Mouse (Mus musculus) embryonic fibroblast, embryonic 13.5 days (primary cell): ENCODE results near the gene Arih2. TPM values are rescaled to one million over a fixed set of nuclear protein-coding genes. Genes with fewer than 3 reads are reported as not detected.

Source experiments
- H3K27ac ChIP-seq: 2 replicates; pipeline ENCODE4 v1.5.1; 2012; ENCODE audit warnings: low read length, control low read depth, inconsistent platforms; ENCODE audit not compliant: insufficient read depth
- H3K4me1 ChIP-seq: 2 replicates; pipeline ENCODE4 v1.6.1; 2011; ENCODE audit warnings: low read length; ENCODE audit not compliant: control insufficient read depth, insufficient read depth
- H3K4me3 ChIP-seq: 2 replicates; pipeline ENCODE4 v1.5.1; 2011; ENCODE audit warnings: mild to moderate bottlenecking, control low read depth, low read length; ENCODE audit not compliant: insufficient read depth
- CTCF ChIP-seq: IDR thresholded peaks from 2 replicates; pipeline ENCODE4 v1.5.1; 2011; ENCODE audit warnings: mild to moderate bottlenecking, control low read depth, low read length, moderate library complexity, borderline replicate concordance; ENCODE audit not compliant: insufficient read depth
- POLR2A ChIP-seq: IDR thresholded peaks from 2 replicates; pipeline ENCODE4 v1.6.1; 2011; ENCODE audit warnings: low read depth, mild to moderate bottlenecking, control low read depth, low read length, moderate library complexity
- polyA plus RNA-seq: library from polyadenylated mRNA; stranded (reverse); fragments of >200 nt; gene quantifications from 2 replicates; pipeline ENCODE4 v1.2.4, GENCODE M21; 2011; ENCODE audit warnings: low read depth; ENCODE audit not compliant: missing spikeins, insufficient read length

The Arih2 gene
- 65.9 and 73.9 TPM in 2 replicates for polyA plus RNA-seq

GRCm38 (mm10) chr9:108648611-108649560 lies at the start of gene Arih2:
Arih2 (minus strand) TSS chr9:108649386.
- H3K4me1 ChIP-seq: peaks cover 4% of the 10 kb centered on the region
- H3K27ac ChIP-seq: peak within 1 kb of the TSS; percentile 92
- TF ChIP-seq POLR2A: peak; percentile 87
- TF ChIP-seq CTCF: no peak
- H3K4me3 ChIP-seq: peak within 1 kb of the TSS; percentile 82

GRCm38 (mm10) chr9:108694533-108694932 lies 45.3 kb upstream of the Arih2 start:
- H3K4me3 ChIP-seq: no peak overlapping the region
- H3K27ac ChIP-seq: peak overlapping the region; percentile 55; the same call in 1 of the 2 replicates
- peaks cover 8% of the 10 kb centered on the region for H3K4me1 ChIP-seq
- TF ChIP-seq CTCF: no peak
- TF ChIP-seq POLR2A: no peak

- TF ChIP-seq CTCF (no peak), POLR2A (no peak)
- H3K4me1 ChIP-seq: peaks cover 8% of the 10 kb centered on the region
- H3K4me3 ChIP-seq: peak overlapping the region; percentile 62
- peak overlapping the region; percentile 55 for H3K27ac ChIP-seq
These were observed 44.8 kb upstream of the Arih2 start for GRCm38 (mm10) chr9:108693946-108694345.

GRCm38 (mm10) chr9:108692226-108693041 lies 43.2 kb upstream of the Arih2 start:
- no peak for TF ChIP-seq CTCF
- no peak for TF ChIP-seq POLR2A
- Histone ChIP-seq H3K4me3 (peak overlapping the region; percentile 62), H3K4me1 (peaks cover 11% of the 10 kb centered on the region), H3K27ac (peak overlapping the region; percentile 19; the same call in 1 of the 2 replicates)

- peaks cover 11% of the 10 kb centered on the region for H3K4me1 ChIP-seq
- TF ChIP-seq POLR2A (peak; percentile 74), CTCF (no peak)
- peak overlapping the region; percentile 62 for H3K4me3 ChIP-seq
- H3K27ac ChIP-seq: no peak overlapping the region
These were observed 42.6 kb upstream of the Arih2 start for GRCm38 (mm10) chr9:108691846-108692225.

- Histone ChIP-seq H3K4me3 (no peak overlapping the region), H3K27ac (no peak overlapping the region), H3K4me1 (peaks cover 11% of the 10 kb centered on the region)
- TF ChIP-seq CTCF: no peak
- TF ChIP-seq POLR2A: no peak
These were observed 42.2 kb upstream of the Arih2 start for GRCm38 (mm10) chr9:108691371-108691770.

GRCm38 (mm10) chr9:108690914-108691313 lies 41.7 kb upstream of the Arih2 start:
- no peak overlapping the region for H3K4me3 ChIP-seq
- H3K27ac ChIP-seq: no peak overlapping the region
- H3K4me1 ChIP-seq: peaks cover 14% of the 10 kb centered on the region
- TF ChIP-seq CTCF: no peak
- TF ChIP-seq POLR2A: no peak

GRCm38 (mm10) chr9:108689993-108690392 lies 40.8 kb upstream of the Arih2 start:
- no peak overlapping the region for H3K4me3 ChIP-seq
- TF ChIP-seq CTCF (no peak), POLR2A (no peak)
- no peak overlapping the region for H3K27ac ChIP-seq
- H3K4me1 ChIP-seq: peaks cover 16% of the 10 kb centered on the region

- Histone ChIP-seq H3K27ac (no peak within 1 kb of the TSS), H3K4me3 (no peak within 1 kb of the TSS), H3K4me1 (peaks cover 12% of the 10 kb centered on the region)
- TF ChIP-seq POLR2A (no peak), CTCF (no peak)
These were observed 39.9 kb upstream of the Arih2 start, which contains the start of gene Prkar2a for GRCm38 (mm10) chr9:108689106-108689505. Prkar2a (plus strand) TSS chr9:108689314.

GRCm38 (mm10) chr9:108688451-108688850 lies 39.3 kb upstream of the Arih2 start:
- H3K4me3 ChIP-seq: no peak overlapping the region
- TF ChIP-seq CTCF: no peak
- no peak for TF ChIP-seq POLR2A
- peaks cover 11% of the 10 kb centered on the region for H3K4me1 ChIP-seq
- H3K27ac ChIP-seq: no peak overlapping the region
